Mouse (Mus musculus): ENCODE data around the gene Ptrh1. TPM values are rescaled to one million over a fixed set of nuclear protein-coding genes. Genes with fewer than 3 reads are reported as not detected.

The Ptrh1 gene
- polyA plus RNA-seq, 1 experiment from 2014 or later, result 6.6 TPM

- Histone ChIP-seq H3K27me3 (no peaks in the 10 kb centered on the region), H3K4me1 (peaks cover 22% of the 10 kb centered on the region), H3K4me2 (no peak overlapping the region), H3K36me3 (no peaks in the 10 kb centered on the region), H3K9ac (no peak overlapping the region), H3K9me3 (no peaks in the 10 kb centered on the region), H3K27ac (no peak overlapping the region), H3K4me3 (no peak overlapping the region)
- 17% methylated on average over 8 of the region's 8 CpGs for WGBS
- no peak for ATAC-seq (ENCODE audit: insufficient number of reproducible peaks, low FRiP score, low TSS enrichment, low read depth)
Measured at GRCm38 (mm10) chr2:32779131-32779530, 3.5 kb downstream of the Ptrh1 start.

DNA sequence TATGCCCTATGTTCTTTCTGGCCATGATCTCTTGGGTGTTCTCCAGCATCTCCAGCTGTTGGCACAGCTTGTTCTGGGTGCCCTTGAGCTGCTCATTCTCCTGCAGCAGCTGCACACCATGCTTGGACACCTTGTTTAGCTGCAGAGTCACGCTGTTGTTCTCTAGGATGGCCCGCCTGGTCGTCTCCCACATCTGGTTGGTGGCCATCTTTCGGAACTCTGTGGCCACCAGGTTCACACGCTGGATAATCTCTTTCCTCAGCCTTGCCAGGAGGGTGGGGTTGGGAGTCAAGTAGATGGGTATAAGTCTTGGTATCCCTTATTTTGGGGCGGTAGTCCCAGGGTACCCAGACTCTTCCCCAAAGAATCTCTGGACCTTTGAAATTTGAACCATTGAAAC, 4.1 kb downstream of the Ptrh1 start:
- Histone ChIP-seq H3K4me2 (no peak overlapping the region), H3K27me3 (no peaks in the 10 kb centered on the region), H3K9ac (no peak overlapping the region), H3K27ac (no peak overlapping the region), H3K4me3 (no peak overlapping the region), H3K36me3 (no peaks in the 10 kb centered on the region), H3K9me3 (no peaks in the 10 kb centered on the region), H3K4me1 (peaks cover 25% of the 10 kb centered on the region)
- no peak for ATAC-seq (ENCODE audit: insufficient number of reproducible peaks, low FRiP score, low TSS enrichment, low read depth)
- 84% methylated on average over 6 of the region's 6 CpGs for WGBS

DNA sequence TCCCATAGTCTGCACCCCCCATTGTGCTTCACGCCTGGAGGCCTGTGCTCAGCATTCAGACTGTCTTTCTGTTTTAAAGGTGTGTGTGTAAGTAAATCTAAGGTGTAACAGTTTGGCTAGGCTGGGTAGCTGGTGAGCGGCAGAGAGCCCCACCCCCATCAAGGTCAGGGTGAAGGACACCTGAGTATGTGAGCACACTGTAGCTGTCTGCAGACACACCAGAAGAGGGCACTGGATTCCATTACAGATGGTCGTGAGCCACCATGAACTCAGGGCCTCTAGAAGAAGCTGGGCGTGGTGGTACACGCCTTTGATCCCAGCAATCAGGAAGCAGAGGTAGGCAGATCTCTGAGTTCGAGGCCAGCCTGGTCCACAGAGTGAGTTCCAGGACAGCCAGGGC, 6.1 kb downstream of the Ptrh1 start:
- Histone ChIP-seq H3K36me3 (no peaks in the 10 kb centered on the region), H3K9me3 (no peaks in the 10 kb centered on the region), H3K4me3 (no peak overlapping the region), H3K4me2 (no peak overlapping the region), H3K9ac (no peak overlapping the region), H3K27ac (no peak overlapping the region), H3K4me1 (peaks cover 12% of the 10 kb centered on the region; the same call in 1 of the 2 replicates), H3K27me3 (no peaks in the 10 kb centered on the region)
- WGBS, result 79% methylated on average over 6 of the region's 6 CpGs
- ATAC-seq (ENCODE audit: insufficient number of reproducible peaks, low FRiP score, low TSS enrichment, low read depth), result no peak

DNA sequence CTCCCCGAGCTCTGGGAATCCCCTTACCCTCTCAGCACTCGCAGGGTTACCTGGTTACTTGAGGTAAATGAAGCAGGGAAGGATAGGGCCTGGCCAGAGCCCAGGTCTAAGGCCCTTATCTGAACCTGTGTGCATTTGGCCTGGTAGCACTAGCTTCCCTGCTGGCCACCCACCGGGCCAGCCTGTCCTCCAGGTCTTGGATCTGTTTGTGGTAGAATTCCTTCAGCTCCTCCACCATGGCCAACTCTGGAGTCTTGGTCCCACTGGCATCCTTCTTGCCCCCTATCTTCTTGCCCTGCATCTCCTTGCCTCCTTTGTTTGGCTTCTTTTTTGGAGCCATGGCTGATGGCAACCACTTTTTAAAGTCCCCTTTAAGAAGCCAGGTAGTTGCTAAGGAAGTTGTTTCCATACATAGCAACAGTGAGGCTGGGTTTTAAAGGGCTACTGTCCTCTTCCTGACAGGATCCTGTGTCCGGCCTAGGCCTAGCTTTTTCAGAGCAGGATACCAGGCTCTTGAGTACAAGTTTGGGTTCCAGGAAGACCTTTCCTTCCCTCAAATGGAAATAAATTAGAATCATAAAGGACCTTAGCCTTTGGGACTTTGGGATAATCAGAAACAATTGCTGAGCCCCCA, 8.6 kb downstream of the Ptrh1 start, which contains the start of gene Cfap157:
Cfap157 (minus strand) TSS at position 381 of the 634 bp plus-strand sequence.
- Histone ChIP-seq H3K4me2 (no peak within 1 kb of the TSS), H3K27me3 (no peaks in the 10 kb centered on the region), H3K27ac (no peak within 1 kb of the TSS), H3K4me3 (no peak within 1 kb of the TSS), H3K9ac (no peak within 1 kb of the TSS), H3K4me1 (peaks cover 6% of the 10 kb centered on the region; the same call in 1 of the 2 replicates), H3K36me3 (peaks cover 1% of the 10 kb centered on the region; the same call in 1 of the 2 replicates), H3K9me3 (no peaks in the 10 kb centered on the region)
- no peak for ATAC-seq (ENCODE audit: insufficient number of reproducible peaks, low FRiP score, low TSS enrichment, low read depth)
- 64% methylated on average over 4 of the region's 4 CpGs for WGBS

DNA sequence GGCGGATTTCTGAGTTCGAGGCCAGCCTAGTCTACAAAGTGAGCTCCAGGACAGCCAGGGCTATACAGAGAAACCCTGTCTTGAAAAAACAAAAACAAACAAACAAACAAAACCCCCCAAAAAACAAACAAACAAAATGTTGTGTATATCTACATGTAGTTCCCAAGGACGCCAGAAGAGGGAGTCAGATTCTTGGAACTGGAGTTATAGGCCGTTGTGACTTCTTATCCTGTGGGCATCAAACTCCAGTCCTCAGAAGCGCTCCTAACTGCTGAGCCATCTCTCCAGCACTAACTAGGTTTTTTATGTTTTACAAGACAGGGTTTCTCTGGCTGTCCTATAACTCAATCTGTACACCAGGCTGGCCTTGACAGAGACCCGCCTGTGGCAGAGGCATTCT, 11.6 kb downstream of the Ptrh1 start:
- Histone ChIP-seq H3K27me3 (no peaks in the 10 kb centered on the region), H3K27ac (no peak overlapping the region), H3K4me1 (peaks cover 6% of the 10 kb centered on the region; the same call in 1 of the 2 replicates), H3K4me3 (no peak overlapping the region), H3K9ac (no peak overlapping the region), H3K36me3 (peaks cover 13% of the 10 kb centered on the region), H3K9me3 (no peaks in the 10 kb centered on the region), H3K4me2 (no peak overlapping the region)
- 60% methylated on average over 6 of the region's 6 CpGs for WGBS
- ATAC-seq (ENCODE audit: insufficient number of reproducible peaks, low FRiP score, low TSS enrichment, low read depth), result no peak

GRCm38 (mm10) chr2:32788581-32788980, 13.0 kb downstream of the Ptrh1 start:
- ATAC-seq (ENCODE audit: insufficient number of reproducible peaks, low FRiP score, low TSS enrichment, low read depth), result no peak
- Histone ChIP-seq H3K27ac (no peak overlapping the region), H3K9ac (no peak overlapping the region), H3K4me1 (peaks cover 6% of the 10 kb centered on the region; the same call in 1 of the 2 replicates), H3K27me3 (no peaks in the 10 kb centered on the region), H3K4me3 (no peak overlapping the region), H3K36me3 (peaks cover 16% of the 10 kb centered on the region), H3K9me3 (no peaks in the 10 kb centered on the region), H3K4me2 (no peak overlapping the region)
- WGBS, result 51% methylated on average over 2 of the region's 2 CpGs

GRCm38 (mm10) chr2:32791297-32791696, 15.7 kb downstream of the Ptrh1 start:
- WGBS, result 67% methylated on average over 6 of the region's 6 CpGs
- no peaks in the 10 kb centered on the region for H3K9me3 ChIP-seq
- H3K4me2 ChIP-seq, result no peak overlapping the region
- ATAC-seq (ENCODE audit: insufficient number of reproducible peaks, low FRiP score, low TSS enrichment, low read depth), result no peak
- H3K36me3 ChIP-seq, result peaks cover 43% of the 10 kb centered on the region
- no peaks in the 10 kb centered on the region for H3K27me3 ChIP-seq
- no peaks in the 10 kb centered on the region for H3K4me1 ChIP-seq
- H3K27ac ChIP-seq, result no peak overlapping the region
- H3K9ac ChIP-seq, result no peak overlapping the region
- H3K4me3 ChIP-seq, result no peak overlapping the region

GRCm38 (mm10) chr2:32795748-32796418, 20.3 kb downstream of the Ptrh1 start:
- ATAC-seq (ENCODE audit: insufficient number of reproducible peaks, low FRiP score, low TSS enrichment, low read depth), result no peak
- Histone ChIP-seq H3K9ac (no peak overlapping the region), H3K4me3 (no peak overlapping the region), H3K36me3 (peaks cover 72% of the 10 kb centered on the region), H3K27me3 (no peaks in the 10 kb centered on the region), H3K4me2 (no peak overlapping the region), H3K4me1 (no peaks in the 10 kb centered on the region), H3K9me3 (no peaks in the 10 kb centered on the region), H3K27ac (no peak overlapping the region)
- 86% methylated on average over 13 of the region's 13 CpGs for WGBS

GRCm38 (mm10) chr2:32798251-32798962, 22.8 kb downstream of the Ptrh1 start:
- Histone ChIP-seq H3K4me3 (no peak overlapping the region), H3K27ac (no peak overlapping the region), H3K9ac (no peak overlapping the region), H3K27me3 (no peaks in the 10 kb centered on the region), H3K36me3 (peaks cover 85% of the 10 kb centered on the region), H3K4me1 (no peaks in the 10 kb centered on the region), H3K9me3 (no peaks in the 10 kb centered on the region), H3K4me2 (no peak overlapping the region)
- no peak for ATAC-seq (ENCODE audit: insufficient number of reproducible peaks, low FRiP score, low TSS enrichment, low read depth)
- 68% methylated on average over 10 of the region's 10 CpGs for WGBS

DNA sequence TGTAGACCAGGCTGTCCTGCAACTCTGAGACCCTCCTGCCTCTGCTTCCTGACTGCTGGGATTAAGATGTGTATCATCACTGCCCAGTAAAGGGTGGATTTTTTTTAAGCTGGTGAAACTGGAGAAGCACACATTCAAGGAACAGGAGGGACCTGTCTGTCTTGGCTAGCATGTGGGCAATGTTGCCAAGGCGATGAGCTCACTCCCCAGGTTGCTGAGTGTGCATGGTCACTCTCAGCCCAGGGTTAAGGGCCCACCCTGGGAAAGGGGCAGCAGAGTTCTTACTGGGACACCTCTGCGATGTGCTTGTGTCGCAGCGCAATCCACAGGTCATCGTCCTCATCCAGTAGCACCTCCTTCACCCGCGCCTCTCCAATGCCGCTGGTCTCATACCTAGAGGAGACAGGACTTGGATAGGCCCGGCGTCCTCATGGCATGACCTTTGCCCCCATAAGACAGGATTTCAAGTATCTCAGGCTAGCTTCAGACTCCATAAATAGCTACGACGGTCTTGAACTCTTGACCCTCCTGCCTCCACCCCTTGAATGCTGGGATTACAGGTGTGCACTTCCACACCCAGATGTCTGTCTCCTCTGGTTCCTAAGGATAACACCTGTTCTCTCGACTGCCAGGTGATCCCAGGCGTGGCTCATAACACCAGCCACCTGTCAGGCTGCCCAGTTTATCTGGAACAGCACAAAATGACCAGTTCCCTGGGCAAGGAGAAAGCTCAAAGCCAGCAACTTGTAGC, 33.4 kb downstream of the Ptrh1 start:
- 85% methylated on average over 14 of the region's 14 CpGs for WGBS
- ATAC-seq (ENCODE audit: insufficient number of reproducible peaks, low FRiP score, low TSS enrichment, low read depth), result no peak
- H3K36me3 ChIP-seq, result peaks cover 62% of the 10 kb centered on the region

DNA sequence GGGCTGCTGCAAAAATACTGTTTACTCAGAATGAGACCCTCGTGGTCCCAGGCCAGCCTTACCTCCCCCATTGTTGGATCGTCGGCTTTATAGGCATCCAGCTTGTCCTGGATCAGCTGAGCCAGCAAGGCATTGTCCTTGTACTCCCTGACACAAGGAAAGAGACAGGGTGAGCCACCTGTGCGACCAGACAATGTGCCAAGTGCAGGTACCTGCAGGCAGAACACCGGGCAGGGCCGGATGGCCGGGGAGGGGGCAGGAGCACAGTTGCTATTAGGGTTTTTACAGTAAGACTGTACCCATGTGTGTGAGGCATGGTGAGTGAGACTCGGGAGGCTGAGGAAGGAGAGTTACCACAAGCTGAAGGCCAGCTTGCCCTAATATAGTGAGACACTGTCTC, 36.4 kb downstream of the Ptrh1 start:
- WGBS, result 75% methylated on average over 8 of the region's 8 CpGs
- H3K4me1 ChIP-seq, result peaks cover 2% of the 10 kb centered on the region
- H3K9ac ChIP-seq, result no peak overlapping the region
- ATAC-seq (ENCODE audit: insufficient number of reproducible peaks, low FRiP score, low TSS enrichment, low read depth), result no peak
- H3K4me2 ChIP-seq, result no peak overlapping the region
- no peaks in the 10 kb centered on the region for H3K27me3 ChIP-seq
- no peaks in the 10 kb centered on the region for H3K9me3 ChIP-seq
- H3K4me3 ChIP-seq, result no peak overlapping the region
- H3K36me3 ChIP-seq, result peaks cover 51% of the 10 kb centered on the region
- H3K27ac ChIP-seq, result no peak overlapping the region

More for the DNA sequence above, 33.4 kb downstream of the Ptrh1 start:
- H3K9ac ChIP-seq, result no peak overlapping the region
- H3K4me2 ChIP-seq, result no peak overlapping the region
- H3K27ac ChIP-seq, result no peak overlapping the region
- no peaks in the 10 kb centered on the region for H3K9me3 ChIP-seq
- H3K4me1 ChIP-seq, result no peaks in the 10 kb centered on the region
- H3K4me3 ChIP-seq, result no peak overlapping the region
- no peaks in the 10 kb centered on the region for H3K27me3 ChIP-seq

Measured in limb, embryonic 15.5 days (tissue).